Mouse (Mus musculus) thymus, adult 2 months (tissue): Measurements from ENCODE around the gene Foxd4.

Experiments used
- CTCF ChIP-seq: fragments of 200-500 bp; IDR thresholded peaks from 2 replicates; pipeline ENCODE4 v1.5.1; 2012; ENCODE audit warnings: mild to moderate bottlenecking, control low read depth, low read length, moderate library complexity, borderline replicate concordance; ENCODE audit not compliant: control insufficient read depth, poor library complexity, insufficient read depth; ENCODE audit errors: extremely low read depth
- POLR2A ChIP-seq: fragments of 200-500 bp; IDR thresholded peaks from 2 replicates; pipeline ENCODE4 v1.6.1; 2012; ENCODE audit warnings: mild to moderate bottlenecking, low read length, control low read depth, moderate library complexity; ENCODE audit not compliant: control insufficient read depth, poor library complexity, insufficient read depth; ENCODE audit errors: extremely low read depth

- TF ChIP-seq CTCF (no peak), POLR2A (no peak)
Observed at GRCm38 (mm10) chr19:24885504-24885903, 15.5 kb downstream of the Foxd4 start.
